Comparison of ENCODE assay signal across 10 mouse cellular contexts in genomic region chr8:126324931-126325330, GRCm38 (mm10). TPM values are rescaled to one million over a fixed set of nuclear protein-coding genes. Genes with fewer than 3 reads are reported as not detected.
"Had no signal": no experiment of that assay in that cellular context is flagged by ENCODE, and none has a peak within 500 bp of the region (broad histone marks: within the 10 kb centered on the region; RNA-seq: fewer than 3 reads in every experiment).

No protein-coding gene starts in this region.

- DNase-seq: lung, adult 2 months; lung, postnatal 14 days; lung, postnatal 36 days; right cerebral cortex, postnatal 14 days; thymus, adult 2 months; thymus, postnatal 25 days; thymus, postnatal 4 days had no signal

RNA-seq across cellular contexts. Expression of gene Slc35f3, which starts 26.6 kb away (rescaled TPM):
- total RNA-seq: megakaryocyte progenitor cell, adult 5-6 weeks; monocyte, adult 5-6 weeks; neutrophil, adult 5-6 weeks had no signal
